Mouse (Mus musculus) hindbrain, embryonic 15.5 days (tissue): ENCODE results near the gene Rpp14. TPM values are rescaled to one million over a fixed set of nuclear protein-coding genes. Genes with fewer than 3 reads are reported as not detected.

ENCODE experiments used
- ATAC-seq: fragments of 200-750 bp; cut with Nextera tagmentation; 2 replicates; pipeline ENCODE4 v1.8.0; 2017; ENCODE audit warnings: low read depth, moderate number of reproducible peaks, moderate TSS enrichment; ENCODE audit not compliant: low FRiP score
- H3K27ac ChIP-seq: fragments of 300-500 bp; sonication (generic); replicated peaks from 2 replicates; pipeline ENCODE4 v1.5.1; 2015; ENCODE audit warnings: mild to moderate bottlenecking, inconsistent platforms
- H3K27me3 ChIP-seq: fragments of 300-500 bp; sonication (generic); 2 replicates; pipeline ENCODE4 v1.6.1; 2015; ENCODE audit warnings: control low read depth, inconsistent platforms
- H3K36me3 ChIP-seq: fragments of 300-500 bp; sonication (generic); 2 replicates; pipeline ENCODE4 v1.6.1; 2015; ENCODE audit warnings: control low read depth, inconsistent platforms
- H3K4me1 ChIP-seq: fragments of 300-500 bp; sonication (generic); replicated peaks from 2 replicates; pipeline ENCODE4 v1.6.1; 2015; ENCODE audit warnings: control low read depth, inconsistent platforms
- H3K4me2 ChIP-seq: fragments of 300-500 bp; sonication (generic); 2 replicates; pipeline ENCODE4 v1.6.1; 2015; ENCODE audit warnings: moderate library complexity, mild to moderate bottlenecking, inconsistent platforms
- H3K4me3 ChIP-seq: fragments of 300-500 bp; sonication (generic); 2 replicates; pipeline ENCODE4 v1.5.1; 2015; ENCODE audit warnings: mild to moderate bottlenecking, inconsistent platforms
- H3K9ac ChIP-seq: fragments of 300-500 bp; sonication (generic); 2 replicates; pipeline ENCODE4 v1.6.1; 2015; ENCODE audit warnings: inconsistent platforms
- H3K9me3 ChIP-seq: fragments of 300-500 bp; sonication (generic); 2 replicates; pipeline ENCODE4 v1.6.1; 2016; ENCODE audit warnings: control low read depth, inconsistent platforms
- WGBS: fragments of 180-500 bp; shearing (Covaris S2); methylation state at CpG from one replicate; pipeline ENCODE4 v1.1.7; 2015; 5-methylcytosine and 5-hydroxymethylcytosine counted together
- polyA plus RNA-seq: library from polyadenylated mRNA; unstranded; fragments of >200 nt; fragmentation: Nextera tagmentation; extraction: Ambion mirVana; gene quantifications from 2 replicates; pipeline ENCODE4 v1.2.1, GENCODE M21; 2015

Gene Rpp14
- polyA plus RNA-seq, 1 experiment from 2014 or later, result 47.4 TPM

DNA sequence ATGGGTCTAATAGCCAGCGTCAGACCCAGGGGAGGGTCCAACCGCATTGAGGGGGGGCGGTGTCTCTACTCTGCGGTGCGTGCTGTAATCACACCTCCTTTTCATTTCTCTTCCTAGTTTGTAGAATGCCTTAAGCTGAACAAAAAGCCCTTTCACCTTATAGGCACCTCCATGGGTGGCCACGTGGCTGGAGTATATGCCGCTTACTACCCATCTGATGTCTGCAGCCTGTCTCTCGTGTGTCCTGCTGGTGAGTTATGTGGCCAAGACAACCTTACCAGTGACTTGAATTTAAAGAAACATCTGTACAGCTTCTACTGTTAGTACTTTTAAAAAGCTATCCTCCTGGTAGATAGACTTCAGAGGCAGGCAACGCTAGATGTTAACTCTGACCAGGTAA, 37.6 kb upstream of the Rpp14 start:
- Histone ChIP-seq H3K27me3 (no peaks in the 10 kb centered on the region), H3K4me3 (no peak overlapping the region), H3K36me3 (peaks cover 23% of the 10 kb centered on the region), H3K9me3 (no peaks in the 10 kb centered on the region), H3K4me1 (no peaks in the 10 kb centered on the region), H3K9ac (no peak overlapping the region), H3K27ac (no peak overlapping the region), H3K4me2 (no peak overlapping the region)
- 94% methylated on average over 9 of the region's 9 CpGs for WGBS
- ATAC-seq, result no peak

DNA sequence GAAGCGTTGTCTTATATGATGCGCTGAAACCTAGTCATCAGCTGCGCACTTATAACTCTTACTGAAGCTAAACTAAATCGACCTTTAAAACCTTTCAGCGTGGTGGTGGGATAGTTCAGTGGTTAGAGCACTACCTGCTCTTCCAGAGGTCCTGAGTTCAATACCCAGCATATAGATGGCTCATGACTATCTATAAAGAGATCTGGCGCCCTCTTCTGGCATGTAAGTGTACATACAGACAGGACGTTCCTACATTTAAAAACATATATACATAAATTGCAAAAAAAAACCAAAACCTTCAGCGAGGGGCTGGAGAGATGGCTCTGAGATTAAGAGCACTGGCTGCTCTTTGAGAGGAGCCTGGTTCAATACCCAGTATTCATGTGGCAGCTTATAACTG, 35.8 kb upstream of the Rpp14 start:
- Histone ChIP-seq H3K27me3 (no peaks in the 10 kb centered on the region), H3K4me3 (no peak overlapping the region), H3K9ac (no peak overlapping the region), H3K4me1 (no peaks in the 10 kb centered on the region), H3K9me3 (no peaks in the 10 kb centered on the region), H3K27ac (no peak overlapping the region), H3K36me3 (peaks cover 35% of the 10 kb centered on the region), H3K4me2 (no peak overlapping the region)
- no peak for ATAC-seq
- whole genome bisulfite sequencing, result 67% methylated on average over 8 of the region's 8 CpGs

DNA sequence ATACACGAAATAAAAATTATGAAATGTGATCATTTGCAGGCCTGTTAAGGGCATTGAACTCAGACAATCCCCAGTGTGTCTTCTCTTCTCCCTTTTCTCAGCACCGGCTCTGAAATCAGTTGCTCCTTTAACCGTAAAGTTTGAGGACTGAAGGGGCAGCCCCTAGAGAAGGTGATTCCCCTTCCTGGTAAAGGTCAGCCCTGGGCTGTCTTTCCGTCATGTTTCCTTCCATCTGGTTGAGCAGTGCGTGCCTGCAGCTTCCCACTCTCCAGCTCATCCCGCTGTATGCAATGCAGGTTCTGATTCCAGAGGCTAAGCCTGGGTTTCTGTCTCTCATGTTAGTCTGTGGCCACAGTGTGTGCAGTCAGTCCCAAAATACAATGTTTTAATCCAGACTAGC, 35.4 kb upstream of the Rpp14 start:
- ATAC-seq, result no peak
- Histone ChIP-seq H3K9ac (no peak overlapping the region), H3K36me3 (peaks cover 40% of the 10 kb centered on the region), H3K4me1 (no peaks in the 10 kb centered on the region), H3K27ac (no peak overlapping the region), H3K4me2 (no peak overlapping the region), H3K9me3 (no peaks in the 10 kb centered on the region), H3K4me3 (no peak overlapping the region), H3K27me3 (no peaks in the 10 kb centered on the region)
- 90% methylated on average over 6 of the region's 6 CpGs for WGBS

DNA sequence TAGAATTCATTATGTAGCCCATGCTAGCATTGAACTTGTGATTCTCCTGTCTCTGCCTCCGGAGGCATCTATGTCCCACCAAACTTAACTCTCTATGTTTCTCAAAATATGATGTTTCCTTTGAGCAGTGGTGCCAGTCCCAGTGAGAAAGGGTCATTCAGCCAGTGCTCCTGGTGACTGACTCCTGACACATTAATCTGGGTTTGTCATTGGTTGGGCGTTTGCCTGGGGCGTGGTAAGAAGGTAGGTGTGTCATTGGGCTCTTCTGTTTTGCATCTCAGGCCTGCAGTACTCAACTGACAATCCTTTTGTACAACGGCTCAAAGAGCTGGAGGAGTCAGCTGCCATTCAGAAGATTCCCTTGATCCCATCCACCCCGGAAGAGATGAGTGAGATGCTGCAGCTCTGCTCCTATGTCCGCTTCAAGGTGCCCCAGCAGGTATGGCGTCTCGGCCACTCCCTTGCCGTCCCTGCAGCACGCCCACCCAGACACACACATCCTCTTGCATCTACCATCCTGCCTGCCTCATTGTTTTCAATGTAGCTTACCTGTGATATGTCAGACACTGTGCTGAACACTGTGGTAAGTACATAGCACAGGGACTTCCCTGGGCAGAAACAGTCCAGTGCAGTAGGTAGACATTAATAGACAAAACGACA, 34.9 kb upstream of the Rpp14 start:
- Histone ChIP-seq H3K9ac (no peak overlapping the region), H3K4me3 (no peak overlapping the region), H3K27ac (no peak overlapping the region), H3K4me1 (no peaks in the 10 kb centered on the region), H3K4me2 (no peak overlapping the region), H3K9me3 (no peaks in the 10 kb centered on the region), H3K36me3 (peaks cover 44% of the 10 kb centered on the region), H3K27me3 (no peaks in the 10 kb centered on the region)
- ATAC-seq, result no peak
- WGBS, result 89% methylated on average over 11 of the region's 11 CpGs

DNA sequence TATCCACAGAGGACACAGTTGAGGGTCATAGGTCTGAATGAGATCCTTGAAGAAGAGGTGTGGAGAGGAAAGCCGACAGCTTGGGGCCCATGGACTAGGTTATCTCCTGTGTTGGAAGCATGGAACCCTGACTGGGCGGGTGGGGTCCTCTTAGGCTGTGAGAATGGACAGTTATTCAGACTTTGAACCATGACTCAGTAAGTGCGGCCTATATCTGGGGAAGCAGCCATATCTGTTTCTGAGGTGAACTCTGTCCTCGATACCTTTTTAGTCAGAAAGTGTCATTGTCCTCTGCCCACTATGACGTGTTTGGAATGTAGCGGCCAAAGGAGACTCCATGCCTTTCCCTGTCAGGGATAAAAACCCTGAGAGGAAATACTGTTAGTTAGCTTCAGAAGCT, 33.3 kb upstream of the Rpp14 start:
- H3K27me3 ChIP-seq, result no peaks in the 10 kb centered on the region
- H3K36me3 ChIP-seq, result peaks cover 39% of the 10 kb centered on the region
- H3K4me1 ChIP-seq, result no peaks in the 10 kb centered on the region
- ATAC-seq, result no peak
- no peak overlapping the region for H3K9ac ChIP-seq
- no peak overlapping the region for H3K27ac ChIP-seq
- H3K4me3 ChIP-seq, result no peak overlapping the region
- H3K4me2 ChIP-seq, result no peak overlapping the region
- WGBS, result 99% methylated on average over 6 of the region's 6 CpGs
- H3K9me3 ChIP-seq, result no peaks in the 10 kb centered on the region

DNA sequence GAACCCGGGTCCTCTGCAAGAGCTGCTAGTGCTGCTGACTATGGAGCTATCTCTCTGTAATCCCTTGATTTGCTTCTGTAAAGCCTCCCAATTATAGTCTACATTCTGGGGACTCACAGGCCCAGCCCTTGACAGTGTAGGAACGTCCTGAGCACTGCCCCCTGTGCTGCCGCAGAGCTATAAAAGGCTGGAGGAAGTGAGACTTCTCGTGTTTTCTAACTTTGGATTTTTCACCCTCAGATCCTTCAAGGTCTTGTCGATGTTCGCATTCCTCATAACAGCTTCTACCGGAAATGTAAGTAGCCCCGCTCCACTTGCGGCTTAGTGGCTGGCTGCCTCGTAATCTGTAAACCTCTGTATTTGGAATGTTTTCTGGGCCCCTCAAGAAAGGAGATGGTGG, 30.8 kb upstream of the Rpp14 start:
- Histone ChIP-seq H3K27me3 (no peaks in the 10 kb centered on the region), H3K9me3 (no peaks in the 10 kb centered on the region), H3K4me3 (no peak overlapping the region), H3K4me1 (no peaks in the 10 kb centered on the region), H3K9ac (no peak overlapping the region), H3K4me2 (no peak overlapping the region), H3K36me3 (peaks cover 43% of the 10 kb centered on the region), H3K27ac (no peak overlapping the region)
- 92% methylated on average over 10 of the region's 10 CpGs for WGBS
- no peak for ATAC-seq

DNA sequence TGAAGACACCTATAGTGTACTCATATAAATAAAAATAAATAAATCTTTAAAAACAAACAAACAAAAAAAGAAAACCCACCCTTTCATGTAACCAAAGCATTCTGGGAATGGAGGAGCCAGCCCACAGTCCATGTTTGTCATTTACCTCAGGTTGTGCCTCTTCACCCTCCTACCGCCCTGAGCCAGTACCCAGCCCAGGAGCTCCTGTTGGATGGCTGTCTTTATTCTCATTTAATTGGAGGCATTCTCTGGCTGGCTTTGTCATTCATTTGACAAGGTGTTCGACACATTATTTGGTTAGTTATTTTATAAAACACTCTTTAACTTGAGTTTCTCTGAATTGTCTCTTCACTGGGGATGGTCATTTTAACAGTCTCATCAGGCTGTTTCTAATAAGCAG, 28.3 kb upstream of the Rpp14 start:
- no peaks in the 10 kb centered on the region for H3K27me3 ChIP-seq
- WGBS, result 89% methylated on average over 2 of the region's 2 CpGs
- H3K4me1 ChIP-seq, result no peaks in the 10 kb centered on the region
- H3K9me3 ChIP-seq, result no peaks in the 10 kb centered on the region
- peaks cover 35% of the 10 kb centered on the region for H3K36me3 ChIP-seq
- H3K9ac ChIP-seq, result no peak overlapping the region
- no peak overlapping the region for H3K4me3 ChIP-seq
- no peak overlapping the region for H3K27ac ChIP-seq
- no peak overlapping the region for H3K4me2 ChIP-seq
- ATAC-seq, result no peak

DNA sequence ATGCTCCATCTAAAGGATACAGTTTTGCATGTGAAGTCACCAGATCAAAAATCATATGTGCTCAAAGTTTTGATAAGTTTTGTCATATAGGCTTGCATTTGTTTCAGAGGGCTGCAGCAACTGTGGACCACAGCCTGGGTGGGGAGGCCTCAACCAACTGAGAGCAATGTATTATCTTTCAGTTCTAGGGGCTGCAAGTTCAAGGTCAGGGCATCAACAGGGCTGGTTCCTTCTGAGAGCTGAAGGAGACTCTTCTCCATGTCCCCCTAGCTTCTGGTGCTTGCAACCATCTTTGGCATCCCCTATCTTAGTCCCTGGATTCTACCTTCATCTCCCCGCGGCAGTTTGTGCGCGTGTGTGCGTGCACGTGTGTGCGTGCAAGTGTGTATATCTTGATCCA, 27.5 kb upstream of the Rpp14 start:
- no peak overlapping the region for H3K27ac ChIP-seq
- H3K4me3 ChIP-seq, result no peak overlapping the region
- no peak overlapping the region for H3K9ac ChIP-seq
- ATAC-seq, result no peak
- no peaks in the 10 kb centered on the region for H3K27me3 ChIP-seq
- H3K4me1 ChIP-seq, result no peaks in the 10 kb centered on the region
- H3K36me3 ChIP-seq, result peaks cover 38% of the 10 kb centered on the region
- H3K4me2 ChIP-seq, result no peak overlapping the region
- 98% methylated on average over 7 of the region's 7 CpGs for WGBS
- H3K9me3 ChIP-seq, result no peaks in the 10 kb centered on the region

DNA sequence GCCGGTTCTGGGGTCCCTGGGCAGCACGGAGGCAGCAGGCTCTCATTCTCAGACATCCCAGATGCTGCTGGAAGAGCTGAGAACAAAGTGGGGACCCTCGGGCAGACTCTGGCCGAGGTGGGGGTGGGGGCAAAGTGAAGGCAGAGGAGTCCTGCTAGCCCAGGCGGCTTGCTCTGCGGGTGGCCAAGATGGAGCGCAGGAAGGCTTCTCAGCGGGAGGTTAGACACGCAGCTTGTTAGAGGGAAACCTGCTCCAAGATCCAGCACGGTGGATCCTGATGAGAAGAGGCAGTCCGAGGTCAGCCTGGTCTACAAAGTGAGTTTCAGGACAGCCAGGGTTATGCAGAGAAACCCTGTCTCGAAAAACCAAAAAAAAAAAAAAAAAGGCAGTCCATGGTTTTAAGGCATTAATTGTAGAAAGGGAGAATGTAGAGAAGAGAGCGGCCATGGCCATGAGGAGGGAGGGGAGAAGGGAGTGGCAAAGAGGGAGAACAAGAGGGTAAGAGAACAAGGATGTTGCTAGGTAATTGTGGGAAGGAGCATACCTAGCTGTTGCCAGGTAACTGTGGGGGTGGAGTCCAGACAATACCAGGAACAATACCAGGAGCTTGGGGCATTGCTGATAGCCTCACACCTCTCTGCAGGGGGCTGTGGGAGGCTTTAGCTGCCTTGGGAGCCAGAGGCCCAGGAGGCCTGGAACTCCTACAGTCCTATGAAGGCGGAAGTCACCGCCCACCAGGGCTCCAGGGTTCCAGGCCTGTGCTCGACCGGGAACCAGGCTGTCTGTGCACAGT, 25.7 kb upstream of the Rpp14 start:
- Histone ChIP-seq H3K9ac (no peak overlapping the region), H3K27me3 (no peaks in the 10 kb centered on the region), H3K4me3 (no peak overlapping the region), H3K36me3 (peaks cover 25% of the 10 kb centered on the region), H3K4me2 (no peak overlapping the region), H3K4me1 (no peaks in the 10 kb centered on the region), H3K9me3 (no peaks in the 10 kb centered on the region), H3K27ac (no peak overlapping the region)
- no peak for ATAC-seq
- 26% methylated on average over 17 of the region's 17 CpGs for WGBS

DNA sequence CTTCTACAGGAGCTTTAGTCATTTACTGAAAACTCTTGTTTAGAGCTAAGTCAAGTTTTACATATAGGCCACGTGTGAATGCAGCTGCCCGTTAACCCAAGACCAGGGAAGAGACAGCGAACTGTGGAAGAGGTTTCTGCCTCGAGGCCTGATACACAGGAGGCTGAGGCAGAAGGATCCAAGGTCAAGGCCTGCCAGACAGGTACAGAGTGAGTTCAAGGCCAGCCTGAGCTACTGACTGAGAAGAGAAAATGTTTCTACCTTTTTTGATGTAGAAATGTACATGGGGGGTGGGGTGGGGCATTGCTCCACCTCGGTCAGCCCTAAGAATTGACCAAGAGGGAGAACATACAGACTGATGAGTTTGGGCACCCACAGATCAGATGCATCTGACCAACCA, 24.1 kb upstream of the Rpp14 start:
- no peaks in the 10 kb centered on the region for H3K4me1 ChIP-seq
- no peak overlapping the region for H3K27ac ChIP-seq
- WGBS, result 95% methylated on average over 5 of the region's 5 CpGs
- peaks cover 15% of the 10 kb centered on the region; the same call in 1 of the 2 replicates for H3K36me3 ChIP-seq
- H3K4me3 ChIP-seq, result no peak overlapping the region
- H3K4me2 ChIP-seq, result no peak overlapping the region
- no peaks in the 10 kb centered on the region for H3K9me3 ChIP-seq
- ATAC-seq, result no peak
- no peak overlapping the region for H3K9ac ChIP-seq
- H3K27me3 ChIP-seq, result no peaks in the 10 kb centered on the region

DNA sequence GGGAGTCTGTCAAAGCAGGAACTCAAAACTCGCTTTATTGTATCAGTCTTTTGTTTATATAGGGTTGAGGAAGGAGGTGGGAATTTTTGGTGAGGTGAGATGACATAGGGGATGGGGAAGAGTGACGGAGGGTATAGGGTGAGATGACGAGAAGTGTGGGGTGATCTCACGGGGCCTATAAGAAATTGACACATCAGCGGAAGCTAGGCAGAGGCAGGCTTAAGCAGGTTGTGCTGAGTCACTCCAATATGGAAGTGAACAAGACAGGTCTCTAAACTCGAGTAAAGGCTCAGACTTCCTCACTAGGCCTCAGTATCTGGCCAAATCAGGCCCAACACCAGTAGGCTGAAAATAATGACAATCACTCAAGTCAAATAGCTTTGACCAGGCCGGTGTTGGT, 20.2 kb upstream of the Rpp14 start:
- Histone ChIP-seq H3K9me3 (no peaks in the 10 kb centered on the region), H3K36me3 (0 out of 2 replicates have a peak, but pooled peaks cover 5% of the 10 kb centered on the region), H3K4me3 (no peak overlapping the region), H3K9ac (no peak overlapping the region), H3K4me1 (0 out of 2 replicates have a peak, but pooled peaks cover 3% of the 10 kb centered on the region), H3K27ac (no peak overlapping the region), H3K27me3 (no peaks in the 10 kb centered on the region), H3K4me2 (no peak overlapping the region)
- WGBS, result 96% methylated on average over 7 of the region's 7 CpGs
- ATAC-seq, result no peak

DNA sequence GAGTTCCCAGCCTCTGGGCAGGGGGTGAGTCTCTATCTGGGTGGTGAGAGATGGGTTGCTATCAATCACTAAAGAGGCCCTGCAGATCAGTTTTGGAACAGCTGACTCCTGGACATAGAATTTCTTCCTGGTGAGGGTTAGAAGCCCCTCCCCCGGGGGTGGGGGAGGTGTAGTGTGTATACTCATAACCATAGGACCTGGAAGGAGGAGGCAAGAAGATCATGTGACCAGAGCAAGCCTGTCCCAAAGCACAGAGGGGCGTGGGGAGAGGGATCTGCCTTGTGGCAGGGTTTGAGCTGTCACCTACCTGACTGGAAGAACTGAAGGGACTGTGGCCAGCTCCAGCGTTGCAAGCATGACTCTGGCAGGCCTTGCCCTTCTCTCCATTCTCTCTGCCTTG, 18.1 kb upstream of the Rpp14 start:
- H3K4me1 ChIP-seq, result 0 out of 2 replicates have a peak, but pooled peaks cover 3% of the 10 kb centered on the region
- peak overlapping the region; percentile 63 for H3K27ac ChIP-seq
- H3K27me3 ChIP-seq, result no peaks in the 10 kb centered on the region
- WGBS, result 50% methylated on average over 3 of the region's 3 CpGs
- H3K4me3 ChIP-seq, result no peak overlapping the region
- H3K9me3 ChIP-seq, result no peaks in the 10 kb centered on the region
- H3K4me2 ChIP-seq, result no peak overlapping the region
- no peak overlapping the region for H3K9ac ChIP-seq
- H3K36me3 ChIP-seq, result 0 out of 2 replicates have a peak, but pooled peaks cover 5% of the 10 kb centered on the region
- ATAC-seq, result no peak
